Mouse (Mus musculus): ENCODE data around the gene Scn7a.

The Scn7a gene

GRCm38 (mm10) chr2:66661988-66662387 is 122.7 kb downstream of the Scn7a start:
- Histone ChIP-seq H3K36me3 (ENCODE audit: control insufficient read depth, insufficient read depth, low read length, poor library complexity, severe bottlenecking) (no peaks in the 10 kb centered on the region), H3K27me3 (ENCODE audit: control insufficient read depth, insufficient read depth, low read length, poor library complexity, severe bottlenecking) (no peaks in the 10 kb centered on the region)
- DNase-seq (ENCODE audit: low read depth, low spot score) = no peak

- DNase-seq (ENCODE audit: low read depth, low spot score) = no peak
- Histone ChIP-seq H3K27me3 (ENCODE audit: control insufficient read depth, insufficient read depth, low read length, poor library complexity, severe bottlenecking) (no peaks in the 10 kb centered on the region), H3K36me3 (ENCODE audit: control insufficient read depth, insufficient read depth, low read length, poor library complexity, severe bottlenecking) (no peaks in the 10 kb centered on the region)
These were observed 128.3 kb downstream of the Scn7a start for GRCm38 (mm10) chr2:66656430-66656829.

- no peaks in the 10 kb centered on the region for H3K27me3 ChIP-seq (ENCODE audit: control insufficient read depth, insufficient read depth, low read length, poor library complexity, severe bottlenecking)
- no peaks in the 10 kb centered on the region for H3K36me3 ChIP-seq (ENCODE audit: control insufficient read depth, insufficient read depth, low read length, poor library complexity, severe bottlenecking)
- DNase-seq (ENCODE audit: low read depth, low spot score) = no peak
These were observed 129.3 kb downstream of the Scn7a start for GRCm38 (mm10) chr2:66655431-66655830.

GRCm38 (mm10) chr2:66644384-66644783 is 140.3 kb downstream of the Scn7a start:
- no peak for DNase-seq (ENCODE audit: low read depth, low spot score)
- Histone ChIP-seq H3K36me3 (ENCODE audit: control insufficient read depth, insufficient read depth, low read length, poor library complexity, severe bottlenecking) (no peaks in the 10 kb centered on the region), H3K27me3 (ENCODE audit: control insufficient read depth, insufficient read depth, low read length, poor library complexity, severe bottlenecking) (no peaks in the 10 kb centered on the region)

GRCm38 (mm10) chr2:66634580-66635359 is 149.9 kb downstream of the Scn7a start, which contains the start of gene Scn9a:
Gene Scn9a (minus strand): TSS chr2:66634962.
- H3K36me3 ChIP-seq (ENCODE audit: control insufficient read depth, insufficient read depth, low read length, poor library complexity, severe bottlenecking) = no peaks in the 10 kb centered on the region
- no peak for DNase-seq (ENCODE audit: low read depth, low spot score)

GRCm38 (mm10) chr2:66632728-66633127 is 152.0 kb downstream of the Scn7a start:
- DNase-seq (ENCODE audit: low read depth, low spot score) = no peak
- H3K36me3 ChIP-seq (ENCODE audit: control insufficient read depth, insufficient read depth, low read length, poor library complexity, severe bottlenecking) = no peaks in the 10 kb centered on the region
- no peaks in the 10 kb centered on the region for H3K27me3 ChIP-seq (ENCODE audit: control insufficient read depth, insufficient read depth, low read length, poor library complexity, severe bottlenecking)

More at GRCm38 (mm10) chr2:66634580-66635359, 149.9 kb downstream of the Scn7a start, which contains the start of gene Scn9a:
- H3K27me3 ChIP-seq (ENCODE audit: control insufficient read depth, insufficient read depth, low read length, poor library complexity, severe bottlenecking) = no peaks in the 10 kb centered on the region
